Mouse (Mus musculus) adrenal gland, postnatal 14 days (tissue): ENCODE measurements around the gene Ptpa. TPM values are rescaled to one million over a fixed set of nuclear protein-coding genes. Genes with fewer than 3 reads are reported as not detected.

Experiments
- DNase-seq: peaks from one replicate; pipeline ENCODE4 v3.0.0; 2021; ENCODE audit warnings: mixed read lengths
- total RNA-seq: library from RNA; stranded (reverse); gene quantifications from 2 replicates; pipeline ENCODE4 v1.2.3, GENCODE M21; 2021

The Ptpa gene
- total RNA-seq, 1 experiment from 2014 or later = 145 TPM

DNA sequence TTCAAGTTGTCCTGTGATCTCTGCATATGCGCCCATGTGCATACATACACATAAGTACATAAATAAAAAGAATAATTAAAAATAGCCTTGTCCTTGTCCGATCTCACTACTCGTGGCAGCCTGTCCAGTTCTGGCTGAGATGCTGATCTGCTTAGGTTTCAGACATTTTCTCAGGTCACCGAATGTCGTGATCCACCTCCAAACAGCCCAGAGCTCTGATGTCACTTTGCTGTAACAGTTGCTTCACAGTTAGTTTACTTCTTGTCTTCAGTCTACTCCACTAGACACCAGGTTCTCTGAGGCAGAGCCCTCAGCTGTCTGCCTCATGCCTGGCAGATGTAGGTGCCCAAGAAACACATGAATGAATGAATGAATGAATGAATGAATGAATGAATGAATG, 48.6 kb downstream of the Ptpa start:
- DNase-seq = no peak

DNA sequence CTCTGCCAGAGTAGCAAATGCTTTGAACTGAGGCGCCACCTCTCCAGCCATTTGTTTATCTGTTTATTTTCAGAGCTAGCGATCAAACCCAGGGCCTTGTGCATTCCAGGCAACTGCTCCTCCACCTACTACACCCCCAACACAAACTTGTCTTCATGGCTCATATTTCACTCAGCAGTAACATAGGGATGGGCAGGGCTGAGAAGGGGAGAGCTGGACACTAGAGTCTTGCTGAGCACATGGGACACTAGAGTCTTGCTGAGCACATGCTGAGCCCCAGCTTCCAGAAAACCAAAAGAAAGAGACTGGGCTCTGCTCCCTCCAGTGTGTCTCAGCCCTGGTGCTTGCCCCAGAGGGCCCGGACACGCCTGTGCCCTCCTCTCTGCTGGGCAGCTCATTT, 50.9 kb downstream of the Ptpa start:
- no peak for DNase-seq

DNA sequence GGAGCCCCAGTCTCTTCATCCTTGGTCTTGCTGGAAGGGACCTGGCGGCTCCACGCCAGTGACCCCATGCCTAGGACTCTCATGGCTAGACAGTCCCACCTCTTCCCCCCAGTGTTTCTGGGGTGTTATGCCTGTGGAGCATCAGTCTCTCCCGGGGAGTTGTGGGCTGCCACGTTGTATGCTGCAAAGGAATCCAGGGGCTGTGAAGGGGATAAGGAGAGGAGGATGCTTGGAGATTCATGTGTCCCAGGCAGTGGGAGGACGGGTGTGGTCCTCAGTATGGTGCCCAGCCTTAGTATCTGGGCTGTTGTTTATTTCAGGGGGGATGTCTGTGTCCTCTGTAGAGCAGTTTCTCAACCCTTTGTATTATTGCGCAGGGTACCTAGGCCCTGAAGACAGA, 53.2 kb downstream of the Ptpa start:
- no peak for DNase-seq

- DNase-seq = peak; percentile 81
Measured at GRCm38 (mm10) chr2:30469796-30470142, 53.9 kb downstream of the Ptpa start.

- DNase-seq = peak; percentile 78
Measured at GRCm38 (mm10) chr2:30470143-30470946, 54.5 kb downstream of the Ptpa start.

- DNase-seq = no peak
Measured at GRCm38 (mm10) chr2:30471051-30471450, 55.2 kb downstream of the Ptpa start.

DNA sequence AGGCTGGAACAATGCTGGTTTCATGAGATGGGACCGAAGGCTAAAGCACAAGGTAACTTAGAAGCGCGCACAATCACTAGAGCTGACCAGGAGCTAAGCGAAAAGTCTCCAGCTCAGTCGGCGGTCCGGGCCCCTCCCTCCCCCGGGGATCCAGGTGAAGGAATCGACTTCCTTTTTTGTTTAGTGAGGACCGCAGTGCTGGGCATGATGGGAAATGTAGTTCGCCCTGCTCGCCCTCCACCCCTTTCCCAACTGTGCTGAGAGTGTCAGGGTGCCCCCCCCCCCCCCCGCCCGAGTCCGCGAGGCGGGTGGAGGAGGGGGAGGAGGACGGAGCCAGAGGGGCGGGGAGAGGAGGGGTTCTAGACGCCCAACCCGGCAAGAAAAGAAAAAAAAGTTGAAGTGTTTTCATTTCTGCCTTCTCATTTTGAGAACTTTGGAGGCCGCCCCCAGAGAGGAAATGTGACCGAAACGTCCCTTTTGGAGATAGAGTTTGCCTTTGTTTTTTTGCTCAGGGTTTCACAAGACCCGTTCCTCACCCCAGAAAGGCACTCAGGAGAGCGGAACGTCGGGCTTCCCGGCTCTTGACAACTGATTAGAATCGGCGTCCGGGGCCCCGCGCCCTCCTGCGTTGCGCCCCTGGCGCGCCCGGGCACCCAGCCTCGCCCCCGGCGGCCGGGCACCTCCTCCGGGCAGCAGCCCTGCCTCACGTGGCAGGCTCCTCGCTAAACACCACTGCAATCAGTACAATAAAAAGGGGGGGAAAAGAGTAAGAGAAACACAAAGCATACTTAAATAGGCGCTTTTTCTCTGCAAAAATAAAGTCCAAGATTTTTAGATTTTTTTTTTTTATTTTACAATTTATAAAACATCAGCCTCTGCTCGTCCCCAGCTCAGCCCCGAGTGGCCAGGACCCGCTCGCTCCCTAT, 56.2 kb downstream of the Ptpa start:
- peak; percentile 90 for DNase-seq

DNA sequence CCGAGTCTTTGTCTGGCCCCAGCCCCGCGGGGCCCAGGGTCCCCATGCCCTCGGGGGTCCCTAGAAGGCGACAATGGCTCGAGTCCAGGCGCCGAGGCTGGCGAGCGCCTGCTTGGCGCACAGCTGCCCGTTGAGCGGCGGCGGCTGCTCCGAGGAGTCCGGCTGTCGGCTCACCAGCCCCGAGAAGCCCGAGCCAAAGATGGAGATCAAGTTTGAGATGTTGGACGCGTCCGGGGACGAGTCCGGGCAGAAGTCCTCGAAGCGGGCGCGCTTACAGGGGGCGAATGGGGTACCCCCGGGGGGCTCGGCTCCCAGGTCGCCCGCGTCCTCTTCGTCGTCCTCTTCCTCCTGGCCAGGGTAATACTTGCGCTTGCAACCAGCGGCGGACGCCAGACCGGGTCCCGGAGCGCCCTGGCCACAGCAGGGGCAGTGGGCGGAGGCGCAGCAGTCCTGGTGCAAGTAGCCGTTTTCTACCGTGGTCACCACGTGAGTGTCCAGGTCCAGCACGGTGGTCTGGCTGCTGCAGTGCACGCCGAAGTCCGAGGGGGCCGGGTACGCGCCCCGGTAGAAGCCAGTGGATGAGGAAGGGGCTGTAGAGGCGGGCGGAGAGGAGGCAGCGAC, 57.0 kb downstream of the Ptpa start:
- DNase-seq = peak; percentile 68

GRCm38 (mm10) chr2:30473431-30474031, 57.7 kb downstream of the Ptpa start:
- DNase-seq = peak; percentile 72

DNA sequence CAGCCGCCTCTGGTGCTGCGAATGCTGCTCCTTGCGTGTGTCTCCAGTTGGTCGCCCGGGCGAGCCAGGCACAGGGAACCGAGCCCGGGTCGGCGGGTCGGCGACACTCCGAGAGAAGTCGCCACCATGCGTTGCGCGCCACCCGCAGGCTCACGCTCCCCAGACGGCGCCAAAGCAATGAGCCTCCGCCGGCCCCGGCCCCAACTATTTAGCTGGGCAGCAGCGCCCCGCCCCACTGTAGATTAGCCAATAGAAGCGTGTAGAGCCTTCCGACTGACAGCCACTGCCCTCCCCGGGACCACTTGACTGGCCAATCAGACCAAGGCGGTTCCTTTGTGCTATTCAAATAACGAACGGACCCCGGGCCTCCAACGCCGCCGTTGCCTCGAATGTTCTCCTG, 58.2 kb downstream of the Ptpa start, which contains the start of gene Ier5l:
Ier5l (minus strand) TSS at position 181 of the 400 bp plus-strand sequence.
- DNase-seq = peak; percentile 97

GRCm38 (mm10) chr2:30474776-30475175, 58.9 kb downstream of the Ptpa start:
- DNase-seq = no peak

DNA sequence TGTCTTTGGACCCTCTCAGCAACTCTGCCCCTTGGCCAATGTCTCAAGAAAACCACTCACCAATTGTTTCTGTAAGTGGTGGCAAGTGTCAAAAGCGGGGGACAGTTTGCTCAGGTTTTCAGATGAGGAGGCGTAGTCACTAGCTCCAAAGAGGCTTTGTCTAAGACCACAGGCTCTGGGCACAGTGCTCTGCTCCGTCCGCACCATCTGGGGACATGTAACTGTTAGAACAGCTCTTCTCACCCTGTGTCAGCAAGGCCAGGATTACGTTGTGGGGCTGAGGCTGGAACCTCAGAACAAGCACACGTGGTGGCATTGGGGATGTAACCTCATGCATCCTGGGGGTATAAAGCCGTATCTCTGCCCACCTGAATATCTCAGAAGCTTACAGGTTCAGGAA, 59.6 kb downstream of the Ptpa start:
- no peak for DNase-seq

- DNase-seq = no peak
Measured at GRCm38 (mm10) chr2:30476241-30476640, 60.4 kb downstream of the Ptpa start.

GRCm38 (mm10) chr2:30478526-30478925, 62.7 kb downstream of the Ptpa start:
- DNase-seq = no peak

- DNase-seq = peak; percentile 77
Measured at GRCm38 (mm10) chr2:30487597-30487996, 71.8 kb downstream of the Ptpa start.

DNA sequence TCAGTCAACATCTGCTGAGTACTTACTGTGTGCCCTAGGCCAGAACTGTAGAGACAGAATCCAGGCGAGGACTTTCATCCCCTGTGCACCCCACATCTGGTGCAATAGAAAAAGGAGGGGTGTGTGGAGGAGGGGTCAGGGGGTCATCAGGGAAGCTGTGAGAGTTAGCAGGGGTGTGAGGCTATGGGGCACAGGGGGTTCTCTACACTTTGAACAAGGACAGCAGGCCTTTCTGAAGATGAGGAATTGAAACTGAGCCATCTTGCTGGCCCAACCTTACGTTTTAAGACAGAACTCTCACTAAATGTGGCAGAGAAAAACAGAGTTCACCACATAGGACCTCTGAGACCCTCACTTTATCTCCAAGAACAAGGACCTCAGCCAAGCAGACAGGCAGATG, 74.5 kb downstream of the Ptpa start:
- no peak for DNase-seq

DNA sequence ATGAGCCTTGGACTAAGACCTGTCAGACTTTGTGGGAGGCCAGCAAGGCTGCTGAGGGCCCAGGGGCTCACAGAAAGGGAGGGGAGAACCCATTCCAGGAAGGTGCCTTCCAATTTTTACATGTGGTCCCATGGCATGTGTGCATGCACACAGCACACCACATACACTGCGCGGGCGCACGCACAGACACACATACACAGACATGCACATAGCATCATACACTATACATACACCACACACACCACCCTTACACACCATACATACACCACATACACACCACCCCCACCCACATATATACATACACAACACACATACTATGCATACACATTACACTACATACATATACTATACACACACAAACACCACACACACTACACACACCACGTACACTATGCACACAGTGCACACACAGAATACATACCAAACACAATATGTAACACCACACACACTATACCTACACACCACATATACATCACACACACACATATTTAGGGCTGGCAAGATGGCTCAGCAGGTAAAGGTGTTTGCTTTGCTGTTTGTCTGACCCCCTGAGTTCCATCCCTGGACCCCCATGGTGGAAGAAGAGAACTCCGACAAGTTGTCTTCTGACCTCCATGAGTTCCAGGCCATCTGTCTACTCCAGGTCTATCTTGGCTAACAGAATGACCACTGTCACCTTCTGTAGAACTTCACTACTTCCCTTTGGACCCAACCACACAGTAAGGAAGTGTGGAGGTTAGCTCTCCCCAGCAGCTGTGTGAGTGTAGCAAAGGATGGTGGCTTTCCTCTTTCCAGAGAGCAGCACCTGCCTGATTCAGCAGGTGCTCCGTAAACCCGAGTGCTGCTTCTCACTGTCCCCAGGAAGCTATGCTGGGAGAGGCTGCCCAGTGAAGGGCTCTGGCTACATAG, 79.4 kb downstream of the Ptpa start:
- DNase-seq = no peak

DNA sequence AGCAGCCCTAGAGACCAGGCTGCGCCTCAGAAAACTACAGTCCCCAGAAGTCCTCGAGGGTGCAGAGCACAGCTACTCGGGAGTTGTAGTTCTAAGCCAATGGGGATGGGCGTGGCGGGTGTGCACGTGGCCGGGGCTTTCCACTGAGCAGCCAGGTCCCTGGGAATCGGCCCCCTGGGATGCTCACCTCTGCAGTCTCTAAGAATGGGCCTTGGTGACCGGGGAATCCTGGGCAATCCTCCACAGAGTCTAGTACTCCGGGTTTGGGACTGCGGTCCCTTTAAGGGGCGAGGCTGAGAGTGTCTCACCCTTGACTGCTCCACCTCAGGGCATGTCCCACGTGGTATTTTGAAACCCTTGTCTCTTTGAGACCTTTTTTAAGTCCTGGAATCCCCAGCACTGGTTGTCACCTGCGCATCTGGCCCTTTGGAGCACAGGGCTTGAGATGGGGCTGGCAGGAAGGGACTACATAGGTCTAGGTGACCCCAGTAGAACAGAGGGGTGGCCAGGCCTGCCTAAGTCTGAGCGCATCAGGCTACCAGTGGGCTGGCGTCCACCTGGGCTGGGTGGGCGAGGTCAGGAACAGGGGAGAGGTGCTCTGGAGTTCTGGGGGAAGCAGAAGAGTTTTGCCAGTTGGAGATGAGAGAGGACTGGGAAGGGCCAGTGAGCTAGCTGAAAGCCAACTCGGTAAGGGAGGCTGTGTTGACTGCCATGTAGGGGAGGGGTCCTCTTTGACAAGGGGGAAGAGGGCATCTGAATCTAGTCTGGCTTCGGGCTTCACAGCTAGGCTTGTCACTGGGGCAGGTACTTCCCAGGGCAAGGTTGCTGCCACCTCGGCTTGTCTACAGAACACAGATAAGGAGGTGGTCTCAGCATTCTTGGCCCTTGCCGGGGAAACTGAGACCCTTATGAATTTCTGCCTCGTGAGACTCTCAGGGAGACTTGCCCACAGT, 80.3 kb downstream of the Ptpa start:
- DNase-seq = peak; percentile 82
